Mouse (Mus musculus) heart, postnatal 4 days (tissue): ENCODE results near the gene Carmil1. TPM values are rescaled to one million over a fixed set of nuclear protein-coding genes. Genes with fewer than 3 reads are reported as not detected.

ENCODE experiments used
- DNase-seq: peaks from one replicate; pipeline ENCODE4 v3.0.0; 2021
- total RNA-seq, 2 experiments: library from RNA; stranded (reverse); gene quantifications; 2 replicates each; pipeline ENCODE4 v1.2.3; 2021

The Carmil1 gene
- total RNA-seq, 2 experiments from 2014 or later, result 4.6 to 5.1 TPM

- no peak for DNase-seq
These were observed 177.4 kb downstream of the Carmil1 start for GRCm38 (mm10) chr13:24103152-24103551.

GRCm38 (mm10) chr13:24102256-24102655 is 178.3 kb downstream of the Carmil1 start:
- DNase-seq, result no peak

- DNase-seq, result no peak
These were observed 179.2 kb downstream of the Carmil1 start for GRCm38 (mm10) chr13:24101157-24102130.

- DNase-seq, result no peak
These were observed 180.0 kb downstream of the Carmil1 start for GRCm38 (mm10) chr13:24100516-24101094.

GRCm38 (mm10) chr13:24096573-24096972 is 184.0 kb downstream of the Carmil1 start:
- no peak for DNase-seq

DNA sequence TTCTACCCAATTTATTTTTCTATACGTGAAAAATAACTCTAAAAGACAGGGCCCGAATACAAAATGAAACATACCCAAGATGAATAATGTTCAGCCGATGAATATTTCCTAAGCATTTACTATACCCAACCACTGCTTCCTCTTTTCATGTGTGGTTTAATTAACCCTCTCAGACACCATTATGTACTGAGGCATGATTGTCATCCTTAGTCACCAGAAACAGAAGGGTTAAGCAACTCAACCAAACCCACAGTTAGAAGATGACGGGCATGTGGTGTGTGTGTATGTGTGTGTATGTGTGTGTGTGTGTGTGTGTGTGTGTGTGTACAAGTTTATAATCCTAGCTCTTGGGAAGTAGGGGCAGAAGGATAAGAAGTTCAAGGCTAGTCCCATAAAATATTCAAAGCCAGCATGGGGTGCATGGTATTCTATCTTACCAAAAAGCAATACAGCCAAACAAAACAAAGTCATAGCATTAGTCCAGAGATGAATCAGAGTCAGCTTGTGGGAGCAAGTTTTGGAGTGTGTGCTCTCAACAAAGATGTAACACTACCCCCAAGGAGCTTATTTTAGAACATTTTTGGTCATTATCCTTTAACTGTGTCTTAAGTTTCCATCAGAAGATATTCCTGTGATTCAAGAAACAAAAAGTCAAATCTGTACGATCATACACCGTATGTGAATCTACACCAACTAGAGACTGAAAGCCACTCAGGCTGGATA is 185.6 kb downstream of the Carmil1 start:
- no peak for DNase-seq

GRCm38 (mm10) chr13:24093108-24093507 is 187.5 kb downstream of the Carmil1 start:
- DNase-seq, result no peak

- no peak for DNase-seq
These were observed 188.5 kb downstream of the Carmil1 start for GRCm38 (mm10) chr13:24092073-24092472.

- no peak for DNase-seq
These were observed 198.4 kb downstream of the Carmil1 start for GRCm38 (mm10) chr13:24082153-24082552.

GRCm38 (mm10) chr13:24081698-24082097 is 198.9 kb downstream of the Carmil1 start:
- no peak for DNase-seq

GRCm38 (mm10) chr13:24072588-24072987 is 208.0 kb downstream of the Carmil1 start:
- DNase-seq, result no peak

DNA sequence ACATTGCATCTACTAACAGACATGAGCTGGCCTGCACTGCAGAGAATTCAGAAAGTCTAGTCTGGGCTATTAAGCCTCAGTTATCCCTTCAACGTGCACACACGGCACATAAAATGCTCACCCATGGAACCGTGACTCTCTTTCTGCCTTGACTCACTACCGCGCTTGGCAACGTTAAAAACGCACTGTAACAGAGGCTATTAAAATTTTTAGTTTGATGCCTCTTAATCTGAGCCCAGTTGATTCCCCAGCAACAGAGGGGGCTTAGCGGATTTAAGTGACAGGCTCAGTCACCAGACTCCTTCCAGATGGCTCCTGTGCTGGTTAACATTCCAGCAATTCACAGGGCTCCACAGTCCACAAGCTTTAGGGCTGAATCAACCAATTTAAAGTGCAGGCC is 213.0 kb downstream of the Carmil1 start:
- DNase-seq, result no peak

GRCm38 (mm10) chr13:24065536-24065935 is 215.1 kb downstream of the Carmil1 start:
- DNase-seq, result no peak

DNA sequence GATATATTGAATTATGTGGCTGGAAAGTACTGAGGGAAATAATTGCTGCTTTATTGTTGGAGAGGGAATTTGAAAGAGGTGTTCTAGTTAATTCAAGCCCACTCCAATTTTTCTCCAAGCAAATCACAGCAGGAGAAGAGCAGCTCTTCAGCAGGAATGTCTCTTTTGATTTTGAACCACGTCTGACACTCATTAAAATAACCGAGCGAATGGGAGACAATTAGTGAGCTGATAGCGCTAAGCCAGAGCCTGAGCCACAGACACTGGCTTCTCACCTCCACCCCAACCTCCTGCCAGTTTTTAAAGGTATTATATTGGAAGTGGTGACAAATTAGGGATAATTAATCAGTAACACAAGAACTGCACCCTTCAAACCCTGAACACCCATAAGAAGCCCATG is 217.8 kb downstream of the Carmil1 start:
- no peak for DNase-seq

GRCm38 (mm10) chr13:24055072-24055869 is 225.3 kb downstream of the Carmil1 start:
- no peak for DNase-seq

DNA sequence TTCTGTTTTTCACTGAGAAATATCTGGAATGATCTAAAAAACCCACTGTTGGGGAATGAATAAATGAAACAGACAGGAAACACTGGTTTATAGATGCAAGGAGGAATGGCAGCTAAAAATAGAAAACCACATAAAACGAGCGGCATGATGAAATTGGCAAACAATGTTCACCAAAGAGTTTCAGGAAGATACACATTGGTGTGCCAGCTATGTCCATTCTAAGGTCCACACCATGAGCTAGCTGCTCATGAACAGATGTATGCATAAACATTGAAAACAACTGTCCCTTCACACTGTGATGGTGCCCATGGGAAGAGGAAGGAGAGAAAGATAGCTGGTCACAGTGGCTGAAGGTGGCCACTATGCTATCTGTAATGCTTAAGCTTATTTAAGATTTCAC is 229.1 kb downstream of the Carmil1 start:
- DNase-seq, result no peak

- no peak for DNase-seq
These were observed 230.3 kb downstream of the Carmil1 start for GRCm38 (mm10) chr13:24050330-24050729.

- DNase-seq, result no peak
These were observed 231.1 kb downstream of the Carmil1 start for GRCm38 (mm10) chr13:24049267-24050034.

- no peak for DNase-seq
These were observed 232.0 kb downstream of the Carmil1 start for GRCm38 (mm10) chr13:24048611-24049010.

DNA sequence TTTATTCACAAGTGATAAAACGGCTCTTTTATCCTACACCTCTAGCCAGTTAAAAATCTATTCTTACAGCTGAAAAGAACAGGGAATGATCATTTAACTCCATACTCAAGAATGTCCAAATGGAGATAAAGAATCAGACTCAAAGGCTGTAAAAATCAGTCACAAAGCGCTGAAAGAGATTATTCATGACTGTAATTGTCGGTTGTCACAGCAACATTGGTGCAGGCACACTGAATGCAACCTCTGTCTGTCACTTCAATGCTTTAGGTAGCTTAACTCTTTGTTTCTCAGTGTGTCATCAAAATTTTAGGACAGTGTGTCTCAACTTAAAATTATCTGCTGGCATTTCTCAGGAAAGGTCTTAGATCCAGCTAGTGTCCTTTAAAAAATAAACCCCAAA is 235.3 kb downstream of the Carmil1 start:
- no peak for DNase-seq

- no peak for DNase-seq
These were observed 240.4 kb downstream of the Carmil1 start for GRCm38 (mm10) chr13:24040221-24040620.
